Comparison of ENCODE assay signal across 8 mouse cellular contexts in the genomic region with DNA sequence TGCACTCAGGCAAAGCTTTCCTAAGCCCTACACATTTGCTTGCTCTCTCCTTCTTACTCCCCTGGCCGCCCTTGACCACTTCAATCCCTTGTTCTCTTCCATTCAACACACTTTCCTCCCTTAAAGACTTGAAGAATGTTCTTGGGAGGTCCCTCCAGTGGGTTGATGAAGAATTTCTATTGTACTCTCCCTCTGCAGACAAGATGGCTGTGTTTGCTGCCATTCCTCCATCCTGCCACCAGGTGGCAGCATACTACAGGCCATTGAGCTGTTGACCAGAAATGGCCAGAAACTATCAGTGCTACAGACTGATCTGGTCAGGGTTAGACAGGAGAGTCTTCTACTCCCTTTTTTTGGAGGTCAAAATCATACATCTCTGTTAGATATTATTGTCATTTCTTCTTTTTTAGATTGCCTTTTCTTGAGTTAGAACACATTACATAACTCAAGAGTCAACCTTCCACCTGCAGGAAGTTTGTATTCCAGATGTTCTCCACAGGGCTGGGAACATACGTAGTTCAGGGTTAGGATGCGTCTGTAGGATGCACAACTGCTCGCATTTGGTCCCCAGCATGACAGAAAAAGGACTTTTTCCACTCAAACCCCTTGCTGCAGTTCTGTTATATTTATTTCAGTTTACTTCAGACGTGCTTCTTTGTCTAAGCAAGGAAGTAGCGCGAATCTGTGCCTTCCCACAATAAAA. TPM values are rescaled to one million over a fixed set of nuclear protein-coding genes. Genes with fewer than 3 reads are reported as not detected.
DNase-seq lines count a peak whose midpoint lies in the region; ATAC-seq and TF ChIP-seq lines count a peak whose summit lies in the region.

No protein-coding gene starts in this region.

- peaks cover 7% of the 10 kb centered on the region; the same call in 1 of the 2 replicates for H3K4me1 ChIP-seq in intestine, embryonic 14.5 days (replicated peaks; ENCODE audit: control insufficient read depth, insufficient read depth, low read length)

- WGBS in intestine, embryonic 14.5 days: 69% methylated on average over 7 of the region's 7 CpGs

- no peak overlapping the region for H3K4me3 ChIP-seq in gastrocnemius, adult 2 months
- no peak overlapping the region for H3K4me3 ChIP-seq in intestine, embryonic 14.5 days (ENCODE audit: low read depth, low read length)

- no peak overlapping the region for H3K9ac ChIP-seq in intestine, embryonic 14.5 days (ENCODE audit: low read length)

- H3K27me3 ChIP-seq in intestine, embryonic 14.5 days (replicated peaks; ENCODE audit: control insufficient read depth, insufficient read depth, low read length): no peaks in the 10 kb centered on the region

- TF ChIP-seq CTCF in gastrocnemius, adult 2 months (IDR thresholded peaks at IDR 0.05): peak; percentile 99

- ATAC-seq in activated CD4-positive, CD25-positive, alpha-beta regulatory T cell, adult 4 months: peak; percentile 83
- ATAC-seq in intestine, embryonic 14.5 days (replicated peaks; ENCODE audit: low FRiP score, low TSS enrichment, low read depth): peak; percentile 57; the same call in 1 of the 2 replicates

- DNase-seq in cerebellum, postnatal 4 days (ENCODE audit: low spot score in 2 of 2): peak; percentile 67 to 78
- DNase-seq in gastrocnemius, adult 2 months: peak; percentile 73
- DNase-seq in intestine, embryonic 14.5 days (ENCODE audit: low spot score): peak; percentile 76
- DNase-seq in left cerebral cortex, postnatal 10 days (ENCODE audit: extremely low spot score in 1 of 2, low spot score in 2 of 2): peak; percentile 69 to 72
- peak; percentile 88 for DNase-seq in mesoderm, embryonic 11.5 days (ENCODE audit: low read depth, low spot score)
- peak; percentile 70 for DNase-seq in right cerebral cortex, postnatal 25 days
- peak; percentile 71 to 72 for DNase-seq in urinary bladder, postnatal 36 days (ENCODE audit: low spot score in 2 of 2)

- H3K4me2 ChIP-seq in intestine, embryonic 14.5 days (ENCODE audit: low read length): no peak overlapping the region

- H3K27ac ChIP-seq in gastrocnemius, adult 2 months: no peak overlapping the region
- no peak overlapping the region for H3K27ac ChIP-seq in intestine, embryonic 14.5 days (ENCODE audit: low read depth)

- H3K36me3 ChIP-seq in intestine, embryonic 14.5 days (ENCODE audit: control insufficient read depth, insufficient read depth, low read length): no peaks in the 10 kb centered on the region

- intact Hi-C loops in gastrocnemius, adult 2 months (cut with DNase I): loop anchor here (1.0 to 5.0 kb wide), 4 partner anchors 120 to 430 kb away; a partner anchor contains a TSS
- intact Hi-C loops in left cerebral cortex, postnatal 10 days (cut with DNase I): loop anchor here (5.0 to 10.0 kb wide), 4 partner anchors 120 to 457 kb away; a partner anchor contains a TSS

- no peaks in the 10 kb centered on the region for H3K9me3 ChIP-seq in intestine, embryonic 14.5 days (ENCODE audit: control insufficient read depth, low read length)

RNA-seq across cellular contexts. Expression of a gene that starts 16.1 kb away (rescaled TPM):
- 10 to 100 TPM; 13.7 to 21.5 TPM for polyA plus RNA-seq in activated CD4-positive, CD25-positive, alpha-beta regulatory T cell, adult 4 months (2017; shearing (Covaris generic))
- 1 to 10 TPM; 7.5 to 7.7 TPM for total RNA-seq in gastrocnemius, adult 2 months (2021)
- 43.0 and 46.8 TPM in 2 replicates for polyA plus RNA-seq in intestine, embryonic 14.5 days (2014; fragmentation: Nextera tagmentation; extraction: Ambion mirVana)
- 10 to 100 TPM; 20.8 to 22.2 TPM for total RNA-seq in left cerebral cortex, postnatal 10 days (2021)

RNA-seq across cellular contexts. Expression of a gene that starts 24.8 kb away (rescaled TPM):
- under 1 TPM in 1 of 2 experiments, not detected in 1; 0.11 TPM for polyA plus RNA-seq in activated CD4-positive, CD25-positive, alpha-beta regulatory T cell, adult 4 months (2017; shearing (Covaris generic))
- 10 to 100 TPM; 44.5 to 47.4 TPM for total RNA-seq in gastrocnemius, adult 2 months (2021)
- 0.65 and 0.91 TPM in 2 replicates for polyA plus RNA-seq in intestine, embryonic 14.5 days (2014; fragmentation: Nextera tagmentation; extraction: Ambion mirVana)
- total RNA-seq in left cerebral cortex, postnatal 10 days (2021): 10 to 100 TPM; 25.7 to 28.5 TPM
